Mouse (Mus musculus) right cerebral cortex, adult 18-20 months (tissue): ENCODE results near the gene Lrmda.

Experiments
- DNase-seq: peaks from one replicate; pipeline ENCODE4 v3.0.0; 2022; ENCODE audit warnings: mixed read lengths

The Lrmda gene

GRCm38 (mm10) chr14:23096405-23096804, 1076.9 kb downstream of the Lrmda start:
- DNase-seq = no peak
